Mouse (Mus musculus): Measurements from ENCODE around the gene Gdf9.

Gene Gdf9

GRCm38 (mm10) chr11:53445562-53445961 lies 14.7 kb downstream of the Gdf9 start:
- DNase-seq (ENCODE audit: low read depth in 2 of 2, low spot score in 2 of 2) = no peak

GRCm38 (mm10) chr11:53446183-53446582 lies 15.4 kb downstream of the Gdf9 start:
- DNase-seq (ENCODE audit: low read depth in 2 of 2, low spot score in 2 of 2) = no peak

DNA sequence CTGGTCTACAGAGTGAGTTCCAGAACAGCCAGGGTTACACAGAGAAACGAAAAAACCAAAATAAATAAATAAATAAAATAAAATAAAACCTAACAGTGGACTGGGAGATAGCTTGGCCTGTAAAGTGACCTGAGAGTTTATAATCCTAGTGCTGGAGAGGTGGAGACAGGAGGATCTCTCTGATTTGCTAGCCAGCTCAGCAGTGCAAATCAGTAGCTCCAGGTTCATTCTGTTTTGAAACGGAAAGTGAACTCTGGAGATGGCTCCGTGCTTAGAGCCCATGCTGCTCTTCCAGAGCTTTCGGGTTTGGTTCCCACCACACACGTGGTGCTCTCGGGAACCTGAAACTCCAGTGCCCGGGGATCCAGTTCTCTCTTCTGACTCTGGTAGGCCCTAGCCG lies 17.2 kb downstream of the Gdf9 start:
- no peak for DNase-seq (ENCODE audit: low read depth in 2 of 2, low spot score in 2 of 2)

DNA sequence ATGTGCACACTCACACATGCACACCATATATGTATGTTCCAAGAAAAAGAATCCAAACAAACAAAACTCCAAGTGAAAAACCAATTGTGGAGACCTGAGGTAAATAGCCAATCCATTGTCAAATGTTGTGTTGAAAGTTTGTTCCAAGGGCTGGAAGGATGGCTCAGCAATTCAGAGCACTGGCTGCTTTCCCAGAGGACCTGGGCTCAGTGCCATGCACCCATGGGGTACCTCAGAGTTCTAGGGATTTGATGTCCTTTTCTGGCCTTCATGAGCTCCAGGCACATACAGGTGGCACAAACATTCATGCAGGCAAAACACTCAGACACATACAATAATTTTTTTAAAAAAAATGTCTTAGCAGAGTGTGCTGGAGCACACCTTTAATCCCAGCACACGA lies 17.7 kb downstream of the Gdf9 start:
- no peak for DNase-seq (ENCODE audit: low read depth in 2 of 2, low spot score in 2 of 2)

DNA sequence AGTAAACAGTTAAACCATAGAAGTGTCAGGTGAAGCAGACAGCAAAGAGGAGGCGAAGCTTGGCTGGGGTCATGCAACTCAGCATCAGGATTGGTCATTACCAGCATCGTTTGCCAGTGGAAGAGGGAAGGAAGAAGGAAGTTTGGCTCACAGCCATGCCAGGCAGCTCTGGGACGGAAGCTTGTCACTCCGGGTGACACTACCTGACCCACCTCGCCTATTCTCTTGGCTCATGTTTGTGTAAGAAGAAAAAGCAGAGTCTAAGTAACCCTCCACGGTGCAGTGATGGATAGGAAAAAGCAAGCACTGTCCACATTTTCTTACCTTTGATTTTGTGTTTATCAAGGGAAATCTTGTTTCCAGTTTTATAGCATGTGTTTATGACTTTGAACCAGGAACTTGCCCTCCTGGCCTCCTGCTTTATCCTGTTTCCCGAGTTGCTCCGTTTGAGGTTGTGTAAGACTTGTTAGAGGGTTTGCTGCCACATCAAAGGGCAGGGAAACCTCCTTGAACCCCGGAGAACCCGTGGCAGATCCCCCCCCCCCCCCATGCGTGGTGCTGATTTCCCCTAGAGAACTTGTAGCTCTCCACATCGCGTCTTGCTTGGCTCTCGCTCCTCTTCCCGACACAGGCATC lies 19.4 kb downstream of the Gdf9 start:
- DNase-seq (ENCODE audit: low read depth in 2 of 2, low spot score in 2 of 2) = peak in 1 of 2 experiments; percentile 15

- DNase-seq (ENCODE audit: low read depth in 2 of 2, low spot score in 2 of 2) = no peak
These were observed 20.5 kb downstream of the Gdf9 start for GRCm38 (mm10) chr11:53451361-53451760.

- no peak for DNase-seq (ENCODE audit: low read depth in 2 of 2, low spot score in 2 of 2)
These were observed 21.6 kb downstream of the Gdf9 start for GRCm38 (mm10) chr11:53452396-53452795.

- no peak for DNase-seq (ENCODE audit: low read depth in 2 of 2, low spot score in 2 of 2)
These were observed 22.2 kb downstream of the Gdf9 start for GRCm38 (mm10) chr11:53453031-53453430.

DNA sequence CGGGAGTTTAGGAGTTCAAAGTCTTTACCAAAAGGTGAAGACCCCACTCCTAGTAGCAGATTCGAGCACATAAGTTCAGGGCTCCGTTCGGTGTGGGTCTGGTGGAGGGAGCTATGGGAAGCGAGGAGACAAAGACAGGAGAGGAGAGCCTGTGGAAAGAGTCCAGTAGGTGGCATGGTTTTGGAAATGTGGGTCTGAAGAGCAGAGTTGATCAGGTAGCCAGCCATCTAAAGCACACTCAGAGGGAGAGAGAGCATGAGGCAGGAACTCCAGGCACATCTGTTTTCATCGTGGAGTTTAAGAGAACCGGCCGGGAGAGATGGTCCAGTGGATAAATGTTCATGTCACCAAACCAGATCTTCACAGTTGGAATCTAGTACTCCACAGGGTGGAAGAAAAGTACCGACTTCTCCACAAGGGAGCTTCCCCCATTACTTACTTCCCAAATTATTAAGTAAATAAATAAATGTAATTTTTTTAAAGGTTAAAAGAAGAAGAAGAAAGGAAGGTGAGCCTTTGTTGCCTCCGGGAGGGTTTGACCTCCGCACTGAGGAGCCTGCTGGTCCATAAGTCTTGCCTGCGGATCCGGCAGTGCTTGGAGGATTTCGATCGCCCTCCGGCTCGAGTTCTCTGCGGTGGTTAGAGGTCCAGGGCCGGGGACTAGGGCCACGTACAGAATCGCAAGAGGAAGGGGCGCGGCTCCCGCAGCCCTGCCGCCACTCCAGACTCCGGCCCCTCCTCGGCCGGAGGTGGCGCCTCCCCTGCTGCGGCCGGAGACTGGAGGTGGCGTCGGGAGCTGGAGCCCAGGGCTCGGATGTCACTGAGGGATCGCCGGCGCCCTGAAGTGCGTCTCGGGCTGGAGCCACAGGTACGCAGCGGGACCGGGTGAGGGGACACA lies 25.9 kb downstream of the Gdf9 start, which contains the start of the genes Gm10447 and Shroom1:
TSS of gene Gm10447 (minus strand) at position 637 of the 898 bp plus-strand sequence.
TSS of gene Shroom1 (plus strand) at position 732 of the 898 bp plus-strand sequence.
- DNase-seq (ENCODE audit: low read depth in 2 of 2, low spot score in 2 of 2) = no peak

DNA sequence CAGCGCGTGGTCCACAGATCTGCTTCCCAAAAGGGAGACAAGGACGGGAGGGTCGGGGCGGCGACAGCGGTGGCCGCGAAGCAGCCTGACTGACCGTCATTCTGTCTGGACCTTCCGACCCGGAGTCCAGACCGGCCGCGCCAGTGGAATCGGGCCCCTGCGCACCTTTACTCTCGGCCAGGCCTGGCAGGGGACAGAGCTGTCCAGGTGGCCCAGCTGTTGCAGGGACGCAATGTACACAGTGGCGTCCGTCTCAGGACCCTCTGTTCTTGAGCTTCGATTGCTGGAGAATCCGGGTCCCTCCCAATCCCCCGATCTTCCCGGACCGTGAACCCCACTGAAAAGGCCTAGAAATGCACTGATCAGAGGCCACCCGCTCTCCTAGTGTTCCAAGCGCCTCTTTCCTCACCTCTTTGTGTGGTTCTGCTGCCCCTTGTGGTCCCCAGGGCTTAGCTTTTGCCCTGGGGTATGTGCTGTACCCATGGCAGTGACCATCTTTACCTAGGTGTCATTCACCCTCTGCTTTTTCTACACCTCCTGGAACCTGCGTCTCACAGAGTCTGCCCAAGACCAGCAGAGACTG lies 26.6 kb downstream of the Gdf9 start:
- DNase-seq (ENCODE audit: low read depth in 2 of 2, low spot score in 2 of 2) = no peak

DNA sequence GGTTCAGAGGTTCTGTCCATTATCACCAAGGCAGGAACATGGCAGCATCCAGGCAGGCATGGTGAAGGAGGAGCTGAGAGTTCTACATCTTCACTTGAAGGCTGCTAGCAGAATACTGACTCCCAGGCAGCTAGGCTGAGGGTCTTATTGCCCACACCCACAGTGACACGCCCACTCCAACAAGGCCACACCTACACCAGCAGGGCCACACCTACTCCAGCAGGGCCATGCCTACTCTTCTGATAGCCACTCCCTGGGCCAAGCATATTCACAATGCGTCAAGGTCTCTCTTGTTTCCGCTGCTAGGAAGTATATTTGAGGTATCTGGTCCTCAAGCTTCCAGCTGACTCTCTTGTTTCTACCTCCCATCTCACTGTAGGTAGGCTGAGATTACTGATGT lies 28.2 kb downstream of the Gdf9 start:
- DNase-seq (ENCODE audit: low read depth in 2 of 2, low spot score in 2 of 2) = no peak

DNA sequence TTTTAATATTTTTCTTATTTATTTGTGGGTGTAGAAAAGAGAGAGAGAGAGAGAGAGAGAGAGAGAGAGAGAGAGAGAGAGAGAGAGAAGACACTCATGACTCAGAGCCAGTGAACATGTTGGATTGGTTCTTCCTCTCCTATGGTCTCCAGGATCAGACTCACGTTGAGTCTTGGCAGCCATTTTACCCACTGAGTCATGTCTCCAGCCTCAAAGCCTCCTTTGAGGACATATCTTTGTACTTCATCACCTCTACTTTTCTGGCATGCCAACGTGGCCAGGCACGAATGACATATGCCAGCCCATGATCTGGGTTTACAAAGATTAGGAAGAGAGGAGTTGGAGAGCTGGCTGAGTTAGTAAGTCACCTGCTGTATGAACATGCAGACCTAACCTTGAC lies 29.4 kb downstream of the Gdf9 start:
- no peak for DNase-seq (ENCODE audit: low read depth in 2 of 2, low spot score in 2 of 2)

- DNase-seq (ENCODE audit: low read depth in 2 of 2, low spot score in 2 of 2) = no peak
These were observed 30.9 kb downstream of the Gdf9 start for GRCm38 (mm10) chr11:53461727-53462126.

GRCm38 (mm10) chr11:53463551-53464424 lies 33.0 kb downstream of the Gdf9 start:
- no peak for DNase-seq (ENCODE audit: low read depth in 2 of 2, low spot score in 2 of 2)

DNA sequence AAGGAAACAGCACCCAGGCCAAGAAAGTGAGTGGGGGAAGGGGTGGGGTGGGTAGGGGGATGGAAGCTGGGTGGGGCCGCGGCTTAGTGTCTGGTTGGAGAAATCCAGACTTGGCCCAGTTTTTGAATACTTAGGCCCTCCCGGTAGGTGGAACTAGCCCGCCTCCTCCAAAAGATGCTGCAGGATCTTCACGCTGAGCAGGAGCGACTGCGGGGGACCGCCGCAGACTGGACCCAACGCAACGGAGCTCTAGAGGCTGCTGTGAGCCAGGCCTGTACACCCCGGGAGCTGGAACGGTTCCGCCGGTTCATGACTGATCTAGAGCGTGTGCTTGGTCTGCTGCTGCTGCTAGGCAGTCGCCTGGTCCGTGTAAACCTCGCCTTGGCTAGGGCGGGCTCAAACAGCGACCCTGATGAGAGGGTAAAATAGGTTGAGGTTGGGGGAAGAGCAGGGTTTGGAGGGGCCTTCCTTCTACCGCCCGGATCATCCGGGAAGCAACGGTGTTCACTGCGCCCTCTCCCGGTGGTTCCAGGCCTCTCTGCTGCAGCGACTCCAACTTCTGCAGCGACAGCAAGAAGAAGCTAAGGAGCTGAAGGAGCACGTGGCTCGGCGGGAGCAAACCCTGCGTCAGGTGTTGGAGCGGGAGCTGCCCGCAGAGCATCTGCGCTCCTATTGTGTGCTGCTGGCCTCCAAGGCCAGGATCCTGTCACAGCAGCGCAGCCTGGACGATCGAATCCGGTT lies 35.6 kb downstream of the Gdf9 start:
- no peak for DNase-seq (ENCODE audit: low read depth in 2 of 2, low spot score in 2 of 2)

DNA sequence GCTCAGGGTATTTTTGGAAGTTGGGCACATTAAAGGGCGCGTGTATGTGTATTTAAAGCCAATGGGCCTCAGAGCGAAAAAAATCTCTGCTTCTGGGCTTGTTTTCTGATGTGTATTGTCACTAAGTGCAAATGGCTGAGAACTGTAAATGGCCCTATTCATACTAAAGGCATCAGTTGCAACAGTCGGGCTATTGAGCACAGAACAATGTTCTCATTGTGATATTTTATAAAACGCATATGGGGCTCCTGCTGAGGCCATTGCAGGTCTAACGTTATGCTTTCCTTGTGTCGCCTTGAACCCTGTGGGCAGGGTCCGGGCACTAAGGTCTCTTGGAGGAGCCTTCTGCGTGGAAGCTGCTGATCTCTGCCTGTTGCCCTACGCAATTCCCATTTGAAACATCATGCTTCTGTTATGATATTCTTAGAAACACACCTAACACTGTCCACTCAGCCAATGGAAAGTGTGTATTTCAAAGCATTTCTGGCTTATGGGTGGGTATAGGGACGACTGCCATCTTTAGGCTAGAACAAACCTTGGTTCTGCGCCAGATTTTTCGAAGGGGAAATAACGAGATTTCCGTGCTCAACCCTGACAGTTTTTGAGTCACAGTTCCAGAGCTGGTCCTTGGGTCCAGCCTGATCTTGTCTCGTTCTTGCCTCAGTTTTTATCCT lies 38.6 kb downstream of the Gdf9 start:
- no peak for DNase-seq (ENCODE audit: low read depth in 2 of 2, low spot score in 2 of 2)

- DNase-seq (ENCODE audit: low read depth in 2 of 2, low spot score in 2 of 2) = peak; percentile 72 to 85
These were observed 39.3 kb downstream of the Gdf9 start, which contains the start of gene Gm9837 for GRCm38 (mm10) chr11:53469968-53470695. TSS of gene Gm9837 (minus strand) at chr11:53470479.

DNA sequence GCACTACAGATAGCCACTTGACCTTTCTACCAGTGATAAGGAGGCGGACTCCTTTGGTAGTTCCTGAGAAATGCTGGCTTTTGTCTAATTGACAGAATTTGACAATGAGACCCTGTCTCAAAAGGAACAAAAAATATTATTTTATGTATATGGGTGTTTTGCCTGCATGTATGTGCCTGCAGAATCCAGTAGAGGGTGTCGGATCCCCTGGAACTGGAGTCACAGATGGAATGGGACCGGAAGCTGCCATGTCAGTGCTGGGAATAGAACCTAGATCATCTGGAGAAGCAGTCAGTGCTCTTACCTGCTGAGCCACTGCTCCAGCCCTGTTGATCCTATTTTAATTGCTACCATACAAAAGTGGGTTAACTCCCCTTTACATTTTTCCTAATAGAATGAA lies 41.9 kb downstream of the Gdf9 start:
- no peak for DNase-seq (ENCODE audit: low read depth in 2 of 2, low spot score in 2 of 2)

DNA sequence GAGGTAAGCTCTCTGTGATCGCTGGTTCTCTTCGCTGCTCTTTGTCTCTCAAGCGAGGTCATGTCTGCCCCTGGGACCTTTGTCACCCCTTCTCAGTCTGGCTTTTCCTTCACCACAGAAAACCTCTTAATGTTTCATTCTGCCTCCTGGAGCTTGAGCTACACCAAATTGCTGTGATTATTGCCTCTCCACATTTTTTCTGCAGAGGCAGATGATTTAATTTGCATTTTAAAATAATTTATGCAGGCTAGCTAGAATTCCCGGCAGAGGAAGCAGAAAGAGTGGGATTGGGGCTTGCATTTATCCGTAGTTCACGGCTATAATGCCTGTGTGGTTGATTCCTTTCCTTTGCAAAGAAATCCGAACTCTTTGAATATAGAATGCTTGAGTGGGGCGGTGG lies 44.8 kb downstream of the Gdf9 start:
- no peak for DNase-seq (ENCODE audit: low read depth in 2 of 2, low spot score in 2 of 2)

Data from CD8-positive naive resting alpha-beta T cell, adult 2 months (primary cell).